Mouse (Mus musculus) spleen, adult 12 weeks (tissue): ENCODE results near the gene Scaf1.

Experiments
- DNase-seq: peaks from one replicate; pipeline ENCODE4 v3.0.0; 2022; ENCODE audit warnings: low spot score

Gene Scaf1

DNA sequence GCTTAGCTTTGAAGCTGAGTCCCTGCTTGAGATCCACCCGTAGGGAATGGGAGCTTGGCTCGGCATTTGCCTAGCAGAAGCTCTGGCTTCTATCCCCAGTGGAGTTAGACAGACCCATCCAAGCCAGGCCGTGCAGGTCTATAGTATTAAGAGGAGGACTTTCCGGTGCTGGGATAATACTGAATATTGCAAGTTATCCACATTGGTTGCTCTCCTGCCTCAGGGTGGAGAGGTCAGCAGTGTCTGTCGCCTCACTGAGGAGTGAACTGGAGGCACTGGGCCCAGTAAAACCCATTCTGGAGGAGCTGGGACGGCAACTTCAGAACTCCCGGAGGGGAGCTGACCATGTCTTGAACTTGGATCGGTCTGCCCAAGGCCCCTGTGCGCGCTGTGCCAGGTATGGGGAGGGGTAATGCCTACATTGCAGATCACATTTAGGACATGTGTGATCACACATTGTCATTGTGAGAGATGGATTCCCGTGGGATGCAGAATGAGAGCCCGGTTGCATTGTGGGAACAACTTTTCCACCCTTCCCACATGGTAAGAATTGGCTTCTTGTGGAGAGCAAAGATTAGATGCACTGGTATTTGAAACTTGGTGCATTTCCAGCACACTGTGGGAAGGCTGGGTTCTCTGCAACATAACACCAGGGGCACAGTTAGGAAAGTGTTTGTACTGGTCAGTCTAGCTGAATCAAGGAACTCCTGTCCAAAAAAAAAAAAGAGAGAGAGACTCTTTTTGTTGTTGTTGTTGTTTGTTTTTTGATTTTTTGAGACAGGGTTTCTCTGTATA lies 61.9 kb downstream of the Scaf1 start:
- DNase-seq = no peak

DNA sequence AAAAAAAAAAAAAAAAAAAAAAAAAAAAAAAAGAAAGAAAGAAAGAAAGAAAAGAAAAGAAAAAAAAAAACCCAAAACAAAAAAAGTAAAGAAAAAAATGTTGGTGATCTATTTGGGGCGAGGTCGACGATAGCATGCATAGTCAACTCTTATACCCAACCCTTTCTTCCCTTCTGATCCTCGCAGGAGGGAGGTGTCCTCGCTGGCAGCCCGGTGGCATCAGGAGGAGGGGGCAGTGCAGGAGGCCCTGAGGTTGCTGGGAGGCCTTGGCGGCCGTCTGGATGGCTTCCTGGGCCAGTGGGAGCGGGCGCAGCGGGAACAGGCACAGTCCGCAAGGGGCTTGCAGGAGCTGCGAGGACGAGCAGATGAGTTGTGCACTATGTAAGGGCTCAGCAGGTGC lies 62.6 kb downstream of the Scaf1 start:
- no peak for DNase-seq
